Mouse (Mus musculus): ENCODE measurements around the gene Slc37a1. TPM values are rescaled to one million over a fixed set of nuclear protein-coding genes. Genes with fewer than 3 reads are reported as not detected.
"Not testable (repeated sequence)": the region's sequence is repeated elsewhere in the genome, so short reads cannot be mapped to it uniquely, and the experiment has no call there.

The Slc37a1 gene
- total and polyA plus RNA-seq, 3 experiments = 5.7 to 13.4 (median 13.1) TPM

GRCm38 (mm10) chr17:31268016-31268415, 18.6 kb upstream of the Slc37a1 start:
- DNase-seq = no peak

- peak; percentile 2 for DNase-seq
Measured at GRCm38 (mm10) chr17:31269761-31270160, 16.8 kb upstream of the Slc37a1 start.

- peak; percentile 76 for DNase-seq
Measured at GRCm38 (mm10) chr17:31270246-31270645, 16.3 kb upstream of the Slc37a1 start.

- not testable (repeated sequence) for DNase-seq
Measured at GRCm38 (mm10) chr17:31270736-31271135, 15.9 kb upstream of the Slc37a1 start.

- DNase-seq = peak; percentile 47
Measured at GRCm38 (mm10) chr17:31271136-31271851, 15.3 kb upstream of the Slc37a1 start.

- no peak for DNase-seq
Measured at GRCm38 (mm10) chr17:31272416-31273165, 14.0 kb upstream of the Slc37a1 start.

GRCm38 (mm10) chr17:31273631-31274030, 13.0 kb upstream of the Slc37a1 start:
- no peak for DNase-seq

- no peak for DNase-seq
Measured at GRCm38 (mm10) chr17:31275181-31275580, 11.4 kb upstream of the Slc37a1 start.

- DNase-seq = no peak
Measured at GRCm38 (mm10) chr17:31276207-31276921, 10.2 kb upstream of the Slc37a1 start.

GRCm38 (mm10) chr17:31276922-31277918, 9.4 kb upstream of the Slc37a1 start, which contains the start of gene Rsph1:
Gene Rsph1, minus strand, starts transcription at chr17:31277383.
- DNase-seq = peak; percentile 100

GRCm38 (mm10) chr17:31277931-31278330, 8.7 kb upstream of the Slc37a1 start:
- DNase-seq = no peak

GRCm38 (mm10) chr17:31279541-31279940, 7.1 kb upstream of the Slc37a1 start:
- no peak for DNase-seq

GRCm38 (mm10) chr17:31280269-31280668, 6.3 kb upstream of the Slc37a1 start:
- DNase-seq = no peak

GRCm38 (mm10) chr17:31281830-31282686, 4.5 kb upstream of the Slc37a1 start:
- DNase-seq = no peak

- DNase-seq = no peak
Measured at GRCm38 (mm10) chr17:31282687-31283053, 3.9 kb upstream of the Slc37a1 start.

- no peak for DNase-seq
Measured at GRCm38 (mm10) chr17:31285867-31286266, 725 bp upstream of the Slc37a1 start.

GRCm38 (mm10) chr17:31287216-31287615, 624 bp downstream of the Slc37a1 start:
- no peak for DNase-seq

- DNase-seq = no peak
Measured at GRCm38 (mm10) chr17:31288999-31289726, 2.6 kb downstream of the Slc37a1 start.

GRCm38 (mm10) chr17:31290311-31290710, 3.7 kb downstream of the Slc37a1 start:
- DNase-seq = no peak

- DNase-seq = no peak
Measured at GRCm38 (mm10) chr17:31290859-31291258, 4.3 kb downstream of the Slc37a1 start.
